Comparison of ENCODE assay signal across 9 mouse cellular contexts in the genomic region with DNA sequence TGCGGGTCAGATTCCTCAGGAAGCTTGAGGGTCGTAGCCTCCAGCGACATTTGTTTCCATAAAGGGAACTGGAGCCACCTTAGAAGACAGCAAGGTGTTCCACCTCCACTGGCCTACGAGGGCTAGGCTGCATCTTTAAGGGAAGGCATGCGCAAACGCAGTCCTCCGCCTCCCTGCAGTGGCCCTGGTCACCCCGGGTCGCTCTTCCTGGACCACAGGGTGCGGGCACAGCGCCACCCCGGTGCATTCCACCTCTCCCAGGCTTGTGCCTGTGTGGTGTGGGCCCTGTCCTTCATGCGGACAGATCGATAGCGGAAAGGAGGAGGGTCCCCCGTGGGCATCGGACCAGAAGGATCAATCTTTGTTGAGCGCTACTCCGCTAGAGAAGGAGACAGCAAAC. TPM values are rescaled to one million over a fixed set of nuclear protein-coding genes. Genes with fewer than 3 reads are reported as not detected.
DNase-seq lines count a peak whose midpoint lies in the region; ATAC-seq lines count a peak whose summit lies in the region.
"Had no signal": no experiment of that assay in that cellular context is flagged by ENCODE, and none has a peak within 500 bp of the region (broad histone marks: within the 10 kb centered on the region; RNA-seq: fewer than 3 reads in every experiment).

No protein-coding gene starts in this region.

- H3K4me2 ChIP-seq in heart, embryonic 14.5 days (ENCODE audit: low read length), result peak overlapping the region; percentile 59
- peak overlapping the region; percentile 44 for H3K4me2 ChIP-seq in embryonic facial prominence, embryonic 12.5 days (replicated peaks)
- peak overlapping the region; percentile 10 for H3K4me2 ChIP-seq in intestine, embryonic 14.5 days (ENCODE audit: low read length)
- peak overlapping the region; percentile 27; the same call in 1 of the 2 replicates for H3K4me2 ChIP-seq in neural tube, embryonic 11.5 days (ENCODE audit: low read depth)

- ATAC-seq in heart, embryonic 14.5 days (ENCODE audit: insufficient number of reproducible peaks, insufficient read depth, low FRiP score, low read depth), result no peak
- no peak for ATAC-seq in embryonic facial prominence, embryonic 12.5 days (ENCODE audit: insufficient number of reproducible peaks, insufficient read depth, low FRiP score, low TSS enrichment)
- ATAC-seq in intestine, embryonic 14.5 days (replicated peaks; ENCODE audit: low FRiP score, low TSS enrichment, low read depth), result no peak
- ATAC-seq in neural tube, embryonic 11.5 days (ENCODE audit: insufficient read depth, low FRiP score, low TSS enrichment), result no peak; the same call in 1 of the 2 replicates

- intact Hi-C loops in left cerebral cortex, postnatal 10 days (cut with DNase I), result no loop called here

- no peaks in the 10 kb centered on the region for H3K9me3 ChIP-seq in heart, embryonic 14.5 days (ENCODE audit: control insufficient read depth, low read length)
- H3K9me3 ChIP-seq in embryonic facial prominence, embryonic 12.5 days, result no peaks in the 10 kb centered on the region
- H3K9me3 ChIP-seq in intestine, embryonic 14.5 days (ENCODE audit: control insufficient read depth, low read length), result no peaks in the 10 kb centered on the region
- H3K9me3 ChIP-seq in neural tube, embryonic 11.5 days (ENCODE audit: control insufficient read depth, low read length), result no peaks in the 10 kb centered on the region

- DNase-seq in heart, adult 9 months (ENCODE audit: low spot score in 2 of 2), result no peak
- DNase-seq in intestine, embryonic 14.5 days (ENCODE audit: low spot score), result no peak
- DNase-seq in neural tube, embryonic 11.5 days (ENCODE audit: low spot score), result peak; percentile 15
- no peak for DNase-seq in gastrocnemius, postnatal 25 days
- no peak for DNase-seq in adrenal gland, adult 2 months
- no peak for DNase-seq in left cerebral cortex, postnatal 10 days (ENCODE audit: extremely low spot score in 1 of 2, low spot score in 2 of 2)
- DNase-seq: right cerebral cortex, postnatal 14 days had no signal

- H3K4me3 ChIP-seq in heart, embryonic 14.5 days (ENCODE audit: control insufficient read depth in 1 of 2, insufficient read depth in 1 of 2, low read depth in 1 of 2, low read length in 2 of 2), result peak overlapping the region; percentile 6 to 18; a peak in 3 of 4 replicates
- peak overlapping the region; percentile 18; the same call in 1 of the 2 replicates for H3K4me3 ChIP-seq in embryonic facial prominence, embryonic 12.5 days
- no peak overlapping the region for H3K4me3 ChIP-seq in intestine, embryonic 14.5 days (ENCODE audit: low read depth, low read length)
- H3K4me3 ChIP-seq in neural tube, embryonic 11.5 days (ENCODE audit: low read depth, low read length), result peak overlapping the region; percentile 23

- H3K36me3 ChIP-seq in heart, embryonic 14.5 days (ENCODE audit: control insufficient read depth, insufficient read depth, low read length), result no peaks in the 10 kb centered on the region
- H3K36me3 ChIP-seq in embryonic facial prominence, embryonic 12.5 days, result no peaks in the 10 kb centered on the region
- no peaks in the 10 kb centered on the region for H3K36me3 ChIP-seq in intestine, embryonic 14.5 days (ENCODE audit: control insufficient read depth, insufficient read depth, low read length)
- H3K36me3 ChIP-seq in neural tube, embryonic 11.5 days (ENCODE audit: control insufficient read depth, insufficient read depth, low read length), result no peaks in the 10 kb centered on the region

- WGBS in heart, embryonic 14.5 days, result 49% methylated on average over 19 of the region's 19 CpGs
- 49% methylated on average over 19 of the region's 19 CpGs for WGBS in embryonic facial prominence, embryonic 12.5 days
- 60% methylated on average over 19 of the region's 19 CpGs for WGBS in intestine, embryonic 14.5 days
- 53% methylated on average over 19 of the region's 19 CpGs for WGBS in neural tube, embryonic 11.5 days

- peak overlapping the region; percentile 28; the same call in 1 of the 2 replicates for H3K9ac ChIP-seq in heart, embryonic 14.5 days (ENCODE audit: low read length)
- H3K9ac ChIP-seq in embryonic facial prominence, embryonic 12.5 days, result no peak overlapping the region
- no peak overlapping the region for H3K9ac ChIP-seq in intestine, embryonic 14.5 days (ENCODE audit: low read length)
- H3K9ac ChIP-seq in neural tube, embryonic 11.5 days (ENCODE audit: low read length), result no peak overlapping the region

- H3K27me3 ChIP-seq in heart, embryonic 14.5 days (ENCODE audit: control insufficient read depth, insufficient read depth, low read length), result no peaks in the 10 kb centered on the region; the same call in 1 of the 2 replicates
- H3K27me3 ChIP-seq in embryonic facial prominence, embryonic 12.5 days, result no peaks in the 10 kb centered on the region
- H3K27me3 ChIP-seq in intestine, embryonic 14.5 days (replicated peaks; ENCODE audit: control insufficient read depth, insufficient read depth, low read length), result no peaks in the 10 kb centered on the region
- no peaks in the 10 kb centered on the region for H3K27me3 ChIP-seq in neural tube, embryonic 11.5 days (ENCODE audit: control insufficient read depth, insufficient read depth, low read length)

- H3K4me1 ChIP-seq in heart, embryonic 14.5 days (ENCODE audit: control insufficient read depth in 2 of 2, insufficient read depth in 2 of 2, low read length in 2 of 2), result no peaks in the 10 kb centered on the region
- no peaks in the 10 kb centered on the region for H3K4me1 ChIP-seq in embryonic facial prominence, embryonic 12.5 days
- H3K4me1 ChIP-seq in intestine, embryonic 14.5 days (replicated peaks; ENCODE audit: control insufficient read depth, insufficient read depth, low read length), result no peaks in the 10 kb centered on the region
- H3K4me1 ChIP-seq in neural tube, embryonic 11.5 days (ENCODE audit: control insufficient read depth, insufficient read depth, low read length), result no peaks in the 10 kb centered on the region

- H3K27ac ChIP-seq in heart, embryonic 14.5 days (replicated peaks in 1 of 2; ENCODE audit: control insufficient read depth in 1 of 2, insufficient read depth in 1 of 2, low read depth in 2 of 2, low read length in 2 of 2), result no peak overlapping the region
- H3K27ac ChIP-seq in embryonic facial prominence, embryonic 12.5 days, result no peak overlapping the region
- H3K27ac ChIP-seq in intestine, embryonic 14.5 days (ENCODE audit: low read depth), result no peak overlapping the region
- H3K27ac ChIP-seq in neural tube, embryonic 11.5 days (ENCODE audit: low read depth, low read length), result no peak overlapping the region

RNA-seq across cellular contexts. Expression of a gene that starts 56.6 kb away (rescaled TPM):
- 19.4 and 25.5 TPM in 2 replicates for polyA plus RNA-seq in heart, embryonic 14.5 days (2014; fragmentation: Nextera tagmentation; extraction: Ambion mirVana)
- polyA plus RNA-seq in embryonic facial prominence, embryonic 12.5 days (2016; fragmentation: Nextera tagmentation; extraction: Ambion mirVana), result 54.6 and 55.2 TPM in 2 replicates
- 35.6 and 48.0 TPM in 2 replicates for polyA plus RNA-seq in intestine, embryonic 14.5 days (2014; fragmentation: Nextera tagmentation; extraction: Ambion mirVana)
- 16.1 and 19.1 TPM in 2 replicates for polyA plus RNA-seq in neural tube, embryonic 11.5 days (2014; fragmentation: Nextera tagmentation; extraction: Ambion mirVana)
- total RNA-seq in gastrocnemius, postnatal 25 days (2021), result 10 to 100 TPM in 1 of 2 experiments, 1 to 10 TPM in 1; 5.2 to 24.5 TPM
- total RNA-seq in adrenal gland, adult 2 months (2021), result under 1 TPM in 1 of 2 experiments, not detected in 1; 0.32 TPM
- 0.22 and 0.27 TPM in 2 replicates for polyA plus RNA-seq in adrenal gland, adult 2 months (2012; rRNA removed)
- total RNA-seq in left cerebral cortex, postnatal 10 days (2021), result not detected

Comparison
In these comparisons a context has a peak if more than half of its experiments do, and no peak if none do; other contexts are left out.
1. RNA of a gene that starts 56.6 kb away (polyA plus RNA-seq): 54.6 to 55.2 TPM in embryonic facial prominence, embryonic 12.5 days, 35.6 to 48.0 TPM in intestine, embryonic 14.5 days, 19.4 to 25.5 TPM in heart, embryonic 14.5 days and 16.1 to 19.1 TPM in neural tube, embryonic 11.5 days; 0.22 to 0.27 TPM in adrenal gland, adult 2 months; every median in the first group is over 10 times any median in the second.
2. Peak in every context shown above with its lines, with median percentiles within 50 percentile points of each other: H3K4me2 ChIP-seq.